Mouse (Mus musculus) gastrocnemius, postnatal 10 days (tissue): Measurements from ENCODE around the gene Lnpep. TPM values are rescaled to one million over a fixed set of nuclear protein-coding genes. Genes with fewer than 3 reads are reported as not detected.
"Not testable (repeated sequence)": the region's sequence is repeated elsewhere in the genome, so short reads cannot be mapped to it uniquely, and the experiment has no call there.

ENCODE experiments used
- DNase-seq: peaks from one replicate; pipeline ENCODE4 v3.0.0; 2021; ENCODE audit warnings: mixed read lengths
- long read RNA-seq, 2 experiments: library from polyadenylated mRNA; stranded (forward); transcript quantifications; one replicate each; pipeline ENCODE4 v2.0.0; 2021
- total RNA-seq, 2 experiments: library from RNA; stranded (reverse); gene quantifications; 2 replicates each; pipeline ENCODE4 v1.2.3; 2021

Lnpep gene
- 10 to 100 TPM; 91.2 to 95.0 TPM for total RNA-seq
- long read RNA-seq, experiment 1, full-length matches to known transcripts = 1 of 8 reads
- long read RNA-seq, experiment 1, partial matches to known transcripts = 2 of 8 reads
- long read RNA-seq, experiment 1, other reads (novel, unspliced or antisense) = 5 of 8 reads
- long read RNA-seq, experiment 2, full-length matches to known transcripts = 2 of 8 reads
- long read RNA-seq, experiment 2, partial matches to known transcripts = 0 of 8 reads
- long read RNA-seq, experiment 2, other reads (novel, unspliced or antisense) = 6 of 8 reads

DNA sequence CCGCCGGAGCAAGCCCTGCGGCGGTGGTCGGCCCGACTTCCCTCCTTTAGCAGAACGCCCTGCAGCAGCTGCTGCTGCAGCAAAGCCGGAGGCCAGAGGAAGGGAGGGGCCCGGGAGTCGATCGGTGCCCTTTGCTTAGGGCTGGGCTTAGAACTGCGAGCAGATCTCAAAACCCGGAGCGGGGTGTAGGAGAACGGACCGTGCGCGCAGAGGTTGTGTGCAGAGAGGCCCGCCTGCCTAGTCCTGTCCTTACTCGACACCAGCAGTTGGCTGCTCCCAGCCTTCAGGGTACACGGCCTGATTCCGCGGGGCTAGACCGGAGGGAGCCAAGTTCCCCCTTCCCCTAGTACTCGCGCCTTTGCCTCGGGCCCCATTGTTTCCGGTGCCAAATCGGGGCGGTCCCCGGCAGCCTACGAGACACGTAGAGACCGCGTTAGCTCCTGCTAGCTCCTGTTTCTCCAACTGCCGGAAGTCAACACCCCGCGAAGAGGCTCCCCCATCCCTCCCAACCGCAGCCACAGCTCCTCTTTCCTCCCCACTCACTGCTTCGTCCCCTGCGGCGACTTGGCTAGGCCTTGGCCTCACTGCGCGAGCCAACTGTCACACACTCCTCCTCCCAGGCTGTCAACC lies at the start of gene Lnpep:
Gene Lnpep, minus strand, starts transcription at position 94 of the 630 bp plus-strand sequence.
- peak; percentile 85 for DNase-seq

DNA sequence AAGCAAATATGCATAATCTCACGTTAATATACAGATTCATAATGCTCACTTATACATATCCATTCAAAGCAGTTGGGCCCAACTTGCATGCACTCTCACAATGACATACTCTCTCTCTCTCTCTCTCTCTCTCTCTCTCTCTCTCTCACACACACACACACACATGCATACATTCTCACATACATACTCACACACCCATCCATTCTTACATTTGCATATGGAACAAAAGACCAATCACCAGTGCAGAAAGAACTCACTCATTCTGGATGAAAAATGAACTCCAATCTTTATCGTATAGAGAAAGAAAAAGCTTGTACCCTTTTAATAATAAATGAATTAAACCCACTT lies 31.0 kb upstream of the Lnpep start:
- no peak for DNase-seq

DNA sequence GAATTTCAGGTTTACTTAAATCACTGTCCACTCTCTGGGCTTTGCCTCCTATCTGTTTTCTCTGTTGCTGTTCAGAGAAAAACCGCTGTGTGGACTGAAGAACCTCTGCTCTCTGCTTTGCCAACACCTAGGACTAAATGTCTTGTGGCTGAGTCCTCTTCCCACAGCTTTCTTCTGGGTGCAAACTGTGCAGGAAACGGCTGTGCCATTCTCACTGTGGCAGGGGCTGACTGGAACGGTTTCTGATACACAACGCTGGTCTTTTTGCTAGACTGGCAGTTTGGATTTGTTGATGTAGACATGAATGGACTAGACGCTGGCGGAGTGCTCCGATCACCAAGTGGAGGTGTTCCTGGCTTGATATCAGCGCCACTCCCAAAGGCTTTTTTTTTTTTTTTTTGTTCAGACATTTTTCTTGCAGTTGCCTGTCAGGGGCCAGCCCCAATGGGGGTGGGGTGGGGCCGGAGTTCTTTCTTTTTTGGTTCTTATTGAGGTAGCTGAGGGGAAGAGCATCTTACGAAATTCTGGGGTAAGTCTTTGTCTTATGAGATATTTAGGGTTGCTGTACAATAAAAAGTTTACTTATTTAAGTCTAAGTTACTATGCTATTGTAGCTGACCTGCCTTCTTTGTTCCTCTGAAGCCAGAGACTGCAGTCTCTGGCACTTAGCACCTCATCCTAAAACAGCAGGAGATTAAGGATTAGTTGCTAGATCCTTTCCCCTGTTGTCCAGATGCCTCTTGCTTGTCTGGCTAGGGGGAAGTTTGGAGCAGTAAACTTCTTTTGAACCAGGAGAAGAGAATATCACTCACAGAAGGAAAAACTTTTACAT lies 30.4 kb upstream of the Lnpep start:
- DNase-seq = no peak

DNA sequence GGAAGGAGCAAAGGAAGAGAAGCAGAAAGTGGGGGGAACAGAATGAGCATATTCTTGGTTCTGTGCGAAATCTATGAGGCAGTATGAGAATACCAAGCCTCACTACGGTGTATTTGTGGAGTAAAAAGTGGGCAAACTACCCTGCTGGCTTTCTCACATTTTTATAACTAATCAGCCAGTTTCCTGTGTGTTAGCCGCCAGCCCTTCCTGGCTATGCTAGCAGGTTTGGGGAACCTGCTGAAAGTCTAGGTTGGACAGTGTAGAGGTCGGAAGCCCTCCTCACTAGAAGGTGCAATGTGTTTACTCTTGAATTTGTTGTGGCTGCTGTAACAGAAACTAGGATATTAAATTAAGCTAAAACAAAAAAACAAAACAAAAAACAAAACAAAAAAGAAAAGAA lies 27.7 kb upstream of the Lnpep start:
- no peak for DNase-seq

DNA sequence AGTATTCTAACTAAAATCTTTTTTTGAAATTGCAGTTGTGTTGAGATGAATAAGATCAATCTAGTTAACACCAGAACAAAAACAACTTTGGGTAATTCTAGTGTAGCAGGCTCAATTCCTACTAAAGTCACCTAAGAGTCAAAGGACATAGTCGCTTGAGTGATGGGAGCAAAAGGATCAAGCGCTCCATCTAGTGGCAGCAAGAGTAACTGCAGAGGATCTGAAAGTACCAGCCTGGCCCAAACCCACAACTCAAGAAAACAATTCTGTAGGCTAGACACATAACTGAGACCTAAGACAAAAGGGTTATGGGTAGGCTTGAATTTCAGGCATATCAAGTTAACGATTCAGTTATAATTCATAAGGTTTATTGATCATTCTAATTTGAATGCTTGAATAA lies 20.9 kb upstream of the Lnpep start:
- DNase-seq = peak; percentile 38

DNA sequence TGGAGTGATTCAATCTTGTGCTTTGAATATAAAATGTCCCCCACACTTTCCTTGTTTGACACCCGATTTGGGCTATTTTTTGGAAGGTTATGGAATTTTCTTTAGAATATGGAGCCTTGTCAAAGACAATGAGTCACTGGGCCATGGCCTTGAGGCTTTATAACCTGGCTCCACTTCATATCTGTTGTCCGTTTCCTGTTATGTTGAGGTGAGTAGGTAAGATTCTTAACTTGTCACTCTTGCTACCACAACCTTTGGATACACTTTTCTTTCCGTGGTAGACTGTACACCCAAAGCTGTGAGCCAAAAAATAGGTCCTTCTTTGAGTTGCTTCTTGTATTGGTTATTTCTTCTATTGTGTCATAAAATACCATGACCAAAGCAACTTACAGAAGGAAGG lies 12.5 kb upstream of the Lnpep start:
- DNase-seq = no peak

DNA sequence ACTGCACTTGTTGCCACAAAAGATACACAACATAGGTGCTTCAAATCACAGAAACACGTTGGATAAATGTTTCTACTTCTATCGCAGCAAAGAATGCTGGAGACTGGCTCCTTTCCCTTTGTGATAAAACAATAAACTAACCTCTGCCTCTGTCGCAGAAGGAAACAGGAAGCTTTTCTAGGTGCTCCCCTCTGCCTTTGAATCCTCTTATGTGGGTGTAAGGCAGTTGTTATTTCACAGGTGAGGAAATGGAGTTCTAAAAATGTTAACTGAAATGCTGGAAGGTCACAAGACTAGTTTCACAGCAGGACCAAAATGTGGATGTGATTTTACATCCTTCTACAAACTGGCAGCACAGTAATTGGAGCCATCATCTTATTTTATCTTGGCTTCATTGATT lies 11.3 kb upstream of the Lnpep start:
- no peak for DNase-seq

DNA sequence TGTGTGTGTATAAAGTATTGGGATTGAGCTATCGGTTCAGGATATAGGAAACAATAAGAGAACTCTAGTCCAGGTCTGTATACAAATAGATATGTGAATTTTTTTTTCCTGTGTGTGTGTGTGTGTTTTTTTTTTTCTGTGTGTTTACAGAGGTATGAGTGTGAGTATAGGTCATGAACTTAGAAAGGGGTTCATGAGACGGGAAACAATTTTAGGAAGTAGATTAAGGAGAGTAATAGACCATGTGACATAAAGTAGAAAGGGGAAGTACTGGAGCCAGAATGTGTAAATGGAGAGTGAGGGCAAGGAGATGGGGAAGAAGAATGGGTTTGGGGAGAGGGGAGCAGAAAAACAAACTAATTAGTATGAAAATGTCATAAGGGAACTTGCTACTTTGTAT lies 9.2 kb upstream of the Lnpep start:
- no peak for DNase-seq

DNA sequence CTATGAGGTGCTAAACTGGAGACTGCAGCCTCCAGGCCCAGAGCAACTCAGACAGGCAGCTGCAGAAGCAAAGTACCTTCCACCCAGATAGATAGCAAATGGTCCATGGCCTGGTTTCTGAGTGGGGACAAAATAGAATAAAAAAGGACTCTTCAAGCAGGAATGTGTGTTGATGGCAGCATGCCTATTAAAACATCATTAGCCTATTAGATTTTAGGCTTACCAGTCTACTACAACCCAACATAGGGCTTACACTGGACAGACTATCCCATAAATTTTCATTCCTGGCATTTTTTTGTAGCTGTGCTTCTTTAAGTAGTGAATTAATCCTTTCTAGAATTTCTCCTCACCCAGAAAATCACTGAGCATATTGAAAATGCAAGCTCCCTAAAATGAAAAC lies 7.1 kb upstream of the Lnpep start:
- no peak for DNase-seq

DNA sequence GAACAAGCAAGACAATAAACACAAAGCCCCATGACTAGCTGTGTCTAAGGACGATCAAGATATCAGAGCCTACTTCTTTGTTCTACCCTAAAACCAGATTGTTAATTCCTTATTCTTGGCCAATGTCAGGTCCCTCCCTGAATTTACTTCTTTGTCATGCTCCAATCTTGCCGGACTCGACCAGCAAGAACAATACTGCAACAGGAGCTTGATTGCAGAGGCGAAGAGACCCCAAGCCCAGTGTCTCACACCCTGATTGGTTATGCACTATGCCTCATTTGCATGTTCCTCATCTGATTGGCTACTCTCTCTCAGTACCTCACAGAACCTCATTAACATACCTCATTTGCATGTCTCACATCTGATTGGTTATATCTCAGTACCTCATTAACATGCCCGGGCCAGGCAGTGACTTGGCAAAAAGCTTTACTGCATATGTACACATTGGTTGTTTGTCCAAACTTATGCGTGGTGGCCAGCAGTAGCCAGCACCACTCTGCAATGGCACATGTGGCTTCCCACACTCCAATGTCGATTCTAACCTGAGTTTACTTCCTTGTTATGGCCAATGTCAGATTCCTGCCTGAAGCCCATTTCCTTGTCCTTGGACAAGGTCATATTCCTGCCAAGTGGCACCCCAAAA lies 3.5 kb upstream of the Lnpep start:
- not testable (repeated sequence) for DNase-seq

DNA sequence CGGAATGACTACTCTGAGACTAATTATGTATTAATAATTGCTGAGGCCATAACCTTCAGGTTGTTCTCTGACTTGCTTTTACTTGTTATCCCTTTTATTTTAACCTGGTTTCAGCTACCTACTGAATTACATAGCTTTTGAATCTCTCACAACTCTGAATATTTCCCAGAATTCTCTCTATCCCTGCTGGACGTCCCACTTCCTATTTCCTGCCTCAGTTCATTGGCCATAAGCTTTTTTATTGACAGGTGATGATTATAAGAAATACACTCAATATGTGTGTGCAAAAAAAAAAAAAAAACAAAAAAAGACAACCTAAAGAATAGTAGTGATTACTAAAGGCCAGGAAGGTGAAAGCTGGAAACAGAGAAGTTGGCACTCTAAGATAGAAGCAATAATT lies 2.7 kb upstream of the Lnpep start:
- no peak for DNase-seq

DNA sequence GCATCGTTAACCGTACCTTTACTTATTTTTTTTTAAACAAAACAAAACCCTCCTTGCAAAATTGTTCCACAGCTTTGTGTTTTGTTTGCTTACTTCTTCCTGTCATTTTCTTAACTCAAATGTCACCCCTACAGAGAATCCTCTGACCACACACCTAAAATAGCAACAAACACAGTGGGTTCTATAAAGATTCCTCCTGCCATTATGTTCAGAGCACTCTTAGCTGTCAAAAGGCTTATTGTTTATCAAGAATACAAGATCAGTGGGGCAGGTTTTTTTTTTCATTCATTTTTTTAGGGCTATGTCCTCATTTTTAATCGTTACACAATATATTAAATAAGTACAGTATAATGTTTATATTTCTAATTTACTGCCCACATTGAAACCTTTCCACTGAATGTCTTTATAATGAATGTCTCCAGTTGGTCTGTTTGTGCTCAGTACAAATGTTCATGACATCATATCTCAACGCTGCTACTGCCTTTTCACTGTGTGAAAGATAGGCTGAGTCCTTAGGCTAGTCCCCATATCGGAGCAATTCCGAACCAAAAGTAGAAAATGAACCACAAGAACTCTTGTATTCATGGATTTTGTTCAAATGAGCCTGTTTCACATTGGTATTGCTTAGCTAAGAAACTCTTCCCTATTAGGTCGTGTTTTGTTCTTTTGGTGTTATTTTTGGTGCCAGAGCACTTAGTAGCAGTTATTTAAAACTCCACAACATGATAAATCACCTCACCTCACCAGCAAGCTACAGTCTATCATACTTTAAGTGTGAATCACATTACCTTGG lies 1.2 kb upstream of the Lnpep start:
- no peak for DNase-seq

DNA sequence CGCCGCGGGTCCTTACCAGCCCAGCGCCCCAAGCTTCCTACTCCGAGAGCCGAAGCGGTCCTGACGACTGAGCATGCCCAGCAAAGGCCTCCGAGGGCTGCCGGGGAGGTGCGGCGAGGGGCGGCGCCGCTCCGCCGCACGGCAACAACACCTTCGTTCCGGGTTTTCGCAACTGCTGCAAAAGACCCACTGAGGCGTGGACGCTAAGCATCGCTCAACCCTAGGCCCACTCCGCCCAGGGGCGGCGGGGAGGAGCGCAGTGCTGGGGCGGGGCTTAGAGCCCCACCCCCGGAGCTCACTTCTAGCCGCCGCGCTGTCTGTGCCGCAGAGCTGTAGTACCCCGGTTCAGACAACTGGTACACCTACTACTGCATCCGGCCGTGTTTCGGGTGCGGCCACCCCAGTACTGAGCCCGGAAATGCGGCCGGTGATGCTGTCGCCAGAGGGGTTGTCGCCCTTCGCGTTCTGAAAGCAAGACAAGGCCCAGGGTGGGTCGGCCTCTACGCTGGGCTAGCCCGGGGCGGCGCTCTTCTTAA lies 361 bp downstream of the Lnpep start:
- DNase-seq = peak; percentile 89

DNA sequence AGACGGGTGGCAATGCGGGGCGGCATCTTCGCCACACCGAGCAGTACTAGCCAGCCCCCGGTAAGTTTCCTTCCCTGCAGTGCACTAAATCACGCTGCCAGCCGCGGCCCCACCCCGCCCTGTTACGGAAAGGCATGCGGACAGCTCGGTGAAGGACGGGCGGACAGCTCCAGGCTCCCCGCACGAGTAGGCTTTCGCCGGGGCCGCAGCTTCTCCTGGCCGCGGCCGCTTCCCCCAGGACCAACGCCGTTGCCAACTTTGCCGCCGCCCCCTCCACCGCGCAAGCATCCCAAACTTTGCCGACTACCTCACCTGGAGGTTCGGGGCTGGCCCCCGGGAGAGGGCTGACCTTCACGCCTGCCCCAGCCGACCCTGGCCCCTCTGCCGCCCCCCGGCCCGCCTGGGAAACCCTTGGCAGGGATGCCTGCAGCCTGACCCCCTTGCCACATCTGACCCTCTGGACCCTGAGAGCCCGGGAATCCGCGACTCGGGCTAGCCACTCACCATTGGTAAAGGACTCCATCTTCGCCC lies 895 bp downstream of the Lnpep start:
- DNase-seq = peak; percentile 67

DNA sequence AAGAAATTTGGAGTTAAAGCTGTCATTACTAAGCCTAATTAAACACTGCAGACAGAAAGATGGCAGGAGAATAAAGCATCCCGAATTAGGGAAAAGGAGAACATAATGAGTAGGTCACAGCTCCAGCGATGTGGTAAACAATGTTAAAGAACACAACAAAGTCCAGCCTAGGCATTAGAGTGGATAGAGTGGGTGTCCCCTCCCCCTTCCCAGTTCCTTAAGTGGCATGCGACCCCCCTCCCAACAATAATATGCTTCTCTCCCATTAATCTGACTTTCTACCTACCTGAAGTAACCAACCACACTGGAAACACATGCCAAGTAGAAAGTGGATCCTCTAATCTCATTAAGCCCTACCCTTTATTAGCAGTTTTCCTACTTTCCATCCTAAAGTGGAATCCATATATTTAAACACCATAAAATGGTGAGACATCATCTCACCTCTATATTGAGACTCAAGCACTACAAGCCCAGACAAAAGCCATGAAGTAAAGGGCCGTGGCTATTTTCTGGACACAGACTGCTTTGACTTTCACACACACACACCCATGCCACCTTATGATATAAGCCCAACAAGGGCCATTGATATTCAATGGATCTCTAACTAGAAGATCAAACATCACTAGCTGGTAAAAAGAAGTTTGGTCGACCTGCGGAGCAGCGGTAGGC lies 1.5 kb downstream of the Lnpep start:
- DNase-seq = no peak

DNA sequence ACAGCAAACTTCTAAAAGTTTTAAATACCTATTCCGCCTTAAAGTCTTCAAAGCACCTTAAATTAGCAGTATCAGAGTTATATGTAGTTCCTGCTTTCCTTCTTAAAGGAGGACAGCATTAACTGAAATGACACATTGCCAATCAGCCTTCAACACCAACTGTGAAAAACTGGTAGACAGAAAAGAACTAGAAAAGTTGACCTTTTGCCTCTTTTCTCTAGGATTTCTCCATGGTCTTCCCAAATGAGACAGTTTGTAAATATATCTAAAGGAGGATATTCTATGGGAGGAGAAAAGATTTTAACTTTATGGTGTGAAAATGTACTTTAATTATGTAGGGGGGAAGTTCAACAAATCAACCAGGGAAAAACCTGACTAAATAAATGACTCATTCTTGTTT lies 2.3 kb downstream of the Lnpep start:
- DNase-seq = no peak

DNA sequence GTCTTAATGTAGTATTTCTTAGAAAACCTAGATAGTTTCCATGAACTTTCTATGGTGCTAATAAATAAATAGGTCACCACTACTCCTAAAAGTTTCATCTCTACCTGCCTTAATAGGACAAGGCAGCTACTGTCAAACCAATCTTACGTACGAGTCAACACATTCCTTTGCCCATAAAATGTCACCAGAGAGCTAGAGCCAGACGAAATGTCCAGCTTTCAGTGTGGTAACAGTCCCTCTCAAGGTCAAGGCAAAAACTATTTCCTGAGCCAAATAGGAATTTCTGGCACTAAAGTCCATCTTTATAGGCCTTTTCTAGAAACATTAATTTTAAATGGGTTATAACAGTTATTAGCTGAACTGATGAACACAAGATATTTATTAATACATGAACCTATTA lies 3.3 kb downstream of the Lnpep start:
- no peak for DNase-seq

DNA sequence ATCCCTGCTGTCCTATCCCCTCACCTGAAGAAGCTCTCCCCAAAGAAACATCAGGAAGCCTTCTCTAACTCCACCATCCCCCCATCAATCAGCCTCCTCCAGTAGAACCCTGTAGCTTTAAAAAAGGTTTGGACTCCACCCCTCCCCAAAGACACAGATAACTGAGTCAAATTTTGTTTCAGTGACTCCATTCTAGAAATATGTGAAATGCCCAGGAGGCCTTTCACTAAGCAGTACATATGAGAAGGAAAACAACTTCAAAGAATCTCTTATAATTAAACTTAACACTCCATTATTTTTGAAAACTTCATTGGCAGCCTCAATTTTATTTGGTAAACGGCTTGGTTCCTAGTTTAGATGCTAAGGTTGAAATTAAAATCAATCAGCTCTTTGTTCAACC lies 6.4 kb downstream of the Lnpep start:
- no peak for DNase-seq

DNA sequence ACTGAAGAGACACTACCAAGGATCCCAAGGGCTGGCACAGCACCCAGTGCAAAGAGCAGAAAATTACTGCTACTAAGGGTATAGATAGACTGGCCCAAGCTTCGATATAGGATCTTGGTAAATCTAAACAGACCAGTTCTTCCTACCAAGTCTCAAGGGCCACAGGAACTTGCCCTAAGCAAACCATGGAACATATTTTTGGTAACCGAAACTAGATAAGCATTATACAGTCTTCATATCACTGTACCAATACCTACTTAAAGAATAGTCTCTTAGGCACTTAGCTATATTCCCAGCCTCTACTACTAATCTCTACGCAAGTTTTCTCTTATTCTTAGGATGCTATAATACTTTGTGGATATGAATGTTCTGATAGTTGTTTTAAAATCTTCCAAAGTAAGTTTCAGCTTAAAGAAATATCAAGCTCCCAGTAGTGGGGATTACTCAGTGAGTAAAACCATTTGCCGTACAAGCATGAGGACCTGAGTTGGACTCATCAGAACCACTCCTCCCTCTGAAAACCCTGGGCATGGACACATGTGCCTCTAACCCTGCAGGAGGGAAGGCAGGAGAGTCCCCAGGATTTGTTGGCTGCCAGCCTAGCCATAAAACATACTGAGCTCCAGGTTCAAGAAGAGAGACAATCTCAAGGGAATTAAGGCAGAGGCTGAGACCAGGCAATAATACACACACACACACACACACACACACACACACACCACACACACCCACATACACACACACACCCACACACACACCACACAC lies 7.2 kb downstream of the Lnpep start:
- no peak for DNase-seq

DNA sequence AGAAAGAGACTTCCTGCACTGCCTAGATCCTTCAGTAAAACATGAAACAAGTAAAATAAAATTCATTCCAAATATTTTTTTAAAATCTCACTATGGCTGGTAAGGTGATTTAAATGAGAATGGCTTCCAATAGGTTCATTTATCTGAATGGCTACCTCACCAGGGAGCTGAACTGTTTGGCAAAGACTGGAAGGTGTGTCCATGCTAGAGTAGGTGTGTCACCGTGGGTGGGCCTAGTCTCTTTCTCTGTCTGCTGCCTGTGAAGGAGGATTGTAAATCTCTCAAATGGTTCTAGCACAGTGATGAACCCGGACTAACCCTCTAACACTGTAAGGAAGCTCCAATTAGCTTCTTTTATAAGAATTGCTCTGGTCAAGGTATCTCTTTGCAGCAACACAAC lies 12.5 kb downstream of the Lnpep start:
- no peak for DNase-seq
